Mouse (Mus musculus) midbrain, embryonic 13.5 days (tissue): ENCODE results near the gene Kcp. TPM values are rescaled to one million over a fixed set of nuclear protein-coding genes. Genes with fewer than 3 reads are reported as not detected.
A peak's percentile ranks its signal among the peaks of the same experiment; 100 is the strongest.

Experiments used
- ATAC-seq: fragments of 200-750 bp; cut with Nextera tagmentation; 2 replicates; pipeline ENCODE4 v1.8.0; 2017; ENCODE audit warnings: mild to moderate bottlenecking, moderate TSS enrichment, moderate library complexity
- H3K27ac ChIP-seq: fragments of 300-500 bp; sonication (generic); 2 replicates; pipeline ENCODE4 v1.5.1; 2015; ENCODE audit warnings: inconsistent platforms, mild to moderate bottlenecking, moderate library complexity
- H3K27me3 ChIP-seq: fragments of 300-500 bp; sonication (generic); 2 replicates; pipeline ENCODE4 v1.6.1; 2015; ENCODE audit warnings: mild to moderate bottlenecking, inconsistent platforms
- H3K36me3 ChIP-seq: fragments of 300-500 bp; sonication (generic); 2 replicates; pipeline ENCODE4 v1.6.1; 2015; ENCODE audit warnings: mild to moderate bottlenecking, inconsistent platforms
- H3K4me1 ChIP-seq: fragments of 300-500 bp; sonication (generic); replicated peaks from 2 replicates; pipeline ENCODE4 v1.6.1; 2015; ENCODE audit warnings: inconsistent platforms
- H3K4me2 ChIP-seq: fragments of 300-500 bp; sonication (generic); replicated peaks from 2 replicates; pipeline ENCODE4 v1.6.1; 2015; ENCODE audit warnings: moderate library complexity, mild to moderate bottlenecking, inconsistent platforms
- H3K4me3 ChIP-seq: fragments of 300-500 bp; sonication (generic); replicated peaks from 2 replicates; pipeline ENCODE4 v1.5.1; 2015; ENCODE audit warnings: mild to moderate bottlenecking, inconsistent platforms
- H3K9ac ChIP-seq: fragments of 300-500 bp; sonication (generic); replicated peaks from 2 replicates; pipeline ENCODE4 v1.6.1; 2015; ENCODE audit warnings: mild to moderate bottlenecking, inconsistent platforms
- H3K9me3 ChIP-seq: fragments of 300-500 bp; sonication (generic); 2 replicates; pipeline ENCODE4 v1.6.1; 2016; ENCODE audit warnings: mild to moderate bottlenecking, inconsistent platforms
- WGBS: fragments of 180-500 bp; shearing (Covaris S2); methylation state at CpG from one replicate; pipeline ENCODE4 v1.1.7; 2015; 5-methylcytosine and 5-hydroxymethylcytosine counted together
- polyA plus RNA-seq: library from polyadenylated mRNA; unstranded; fragments of >200 nt; fragmentation: Nextera tagmentation; extraction: Ambion mirVana; gene quantifications from 2 replicates; pipeline ENCODE4 v1.2.1, GENCODE M21; 2015

Gene Kcp
- polyA plus RNA-seq, 1 experiment from 2014 or later = 14.0 TPM

DNA sequence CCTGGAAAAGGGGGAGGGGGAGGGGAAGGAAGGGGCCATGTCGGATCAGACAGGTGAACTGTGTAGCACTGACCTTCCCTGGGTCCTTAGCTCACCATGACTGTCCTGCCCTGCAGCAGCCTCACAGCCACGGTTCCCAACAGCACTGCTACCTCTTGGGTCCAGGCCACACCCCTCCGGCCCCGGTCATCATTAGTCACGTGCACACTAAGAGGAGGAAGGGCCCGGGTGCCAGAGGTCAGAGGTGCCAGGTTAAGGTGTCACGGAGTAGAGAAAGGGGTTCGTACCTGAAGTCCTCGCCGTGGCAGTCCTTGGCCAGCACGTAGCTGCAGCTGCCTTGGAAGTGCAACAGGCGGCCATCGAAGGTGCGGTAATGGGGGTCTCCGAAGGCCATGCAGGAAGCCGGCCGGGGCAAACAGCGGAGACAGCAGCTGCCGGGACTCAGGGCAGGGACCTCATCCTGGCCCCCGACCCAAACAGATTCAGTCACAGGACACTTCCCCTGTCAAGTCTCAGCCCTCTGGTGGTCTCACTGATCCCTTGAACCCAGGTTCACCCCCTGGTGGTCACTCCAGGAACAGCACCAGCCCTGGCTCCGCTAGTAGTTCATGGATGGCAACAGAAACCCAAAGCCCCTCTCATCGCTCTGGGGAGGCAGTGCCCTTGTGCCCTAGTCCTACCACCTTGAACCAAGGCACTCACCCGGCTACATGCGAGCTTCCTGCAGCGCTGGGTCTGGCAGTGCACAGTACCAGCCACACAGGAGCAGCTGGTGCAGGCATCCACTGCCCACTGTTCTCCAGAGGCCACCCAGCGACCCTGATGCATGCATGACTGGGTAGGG lies 22.8 kb downstream of the Kcp start:
- 7% methylated on average over 26 of the region's 26 CpGs for WGBS
- no peak overlapping the region for H3K27ac ChIP-seq
- H3K27me3 ChIP-seq = peaks cover 18% of the 10 kb centered on the region
- H3K4me1 ChIP-seq = peaks cover 7% of the 10 kb centered on the region
- ATAC-seq = peak; percentile 72
- 0 out of 2 replicates have a peak overlapping the region, but pooled peaks have one; percentile 21 for H3K9ac ChIP-seq
- peak overlapping the region; percentile 57 for H3K4me2 ChIP-seq
- peak overlapping the region; percentile 27 for H3K4me3 ChIP-seq
- no peaks in the 10 kb centered on the region for H3K9me3 ChIP-seq
- no peaks in the 10 kb centered on the region for H3K36me3 ChIP-seq

GRCm38 (mm10) chr6:29482691-29483090 lies 25.1 kb downstream of the Kcp start:
- Histone ChIP-seq H3K9me3 (no peaks in the 10 kb centered on the region), H3K4me3 (no peak overlapping the region), H3K36me3 (no peaks in the 10 kb centered on the region), H3K4me1 (peaks cover 7% of the 10 kb centered on the region), H3K9ac (no peak overlapping the region), H3K27me3 (peaks cover 18% of the 10 kb centered on the region), H3K27ac (no peak overlapping the region), H3K4me2 (no peak overlapping the region)
- 92% methylated on average over 13 of the region's 13 CpGs for WGBS
- no peak for ATAC-seq

DNA sequence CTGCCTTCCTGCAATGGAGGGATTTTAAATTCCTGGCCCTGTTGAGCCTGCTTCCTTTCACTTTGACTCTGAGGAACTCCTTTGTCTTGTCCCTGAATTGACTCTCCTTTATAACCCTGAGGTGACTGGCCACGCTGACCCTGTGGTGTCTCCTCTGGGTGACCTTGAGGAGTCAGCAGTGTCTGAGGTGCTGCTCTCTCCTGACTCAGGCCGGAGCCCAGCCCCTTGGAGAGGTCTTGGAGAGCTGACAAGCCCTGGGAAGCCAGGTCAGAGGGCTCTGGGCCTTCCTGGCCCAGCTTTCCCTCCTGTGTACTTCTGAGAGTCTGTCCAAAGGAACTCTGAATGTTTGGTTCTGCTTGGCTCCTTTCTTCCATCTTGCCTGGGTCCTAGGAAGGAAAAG lies 33.0 kb downstream of the Kcp start:
- Histone ChIP-seq H3K27me3 (peaks cover 23% of the 10 kb centered on the region; the same call in 1 of the 2 replicates), H3K9ac (no peak overlapping the region), H3K4me2 (no peak overlapping the region), H3K27ac (no peak overlapping the region), H3K4me3 (no peak overlapping the region), H3K4me1 (peaks cover 9% of the 10 kb centered on the region), H3K9me3 (no peaks in the 10 kb centered on the region), H3K36me3 (peaks cover 23% of the 10 kb centered on the region)
- no peak for ATAC-seq
- 66% methylated on average over 2 of the region's 2 CpGs for WGBS

- Histone ChIP-seq H3K36me3 (peaks cover 24% of the 10 kb centered on the region), H3K27me3 (peaks cover 23% of the 10 kb centered on the region; the same call in 1 of the 2 replicates), H3K9ac (peak overlapping the region; percentile 44; the same call in 1 of the 2 replicates), H3K9me3 (no peaks in the 10 kb centered on the region), H3K4me1 (peaks cover 11% of the 10 kb centered on the region), H3K4me3 (peak overlapping the region; percentile 39), H3K27ac (no peak overlapping the region), H3K4me2 (peak overlapping the region; percentile 57)
- WGBS = 2% methylated on average over 32 of the region's 33 CpGs
- ATAC-seq = peak; percentile 87
These were observed 33.6 kb downstream of the Kcp start for GRCm38 (mm10) chr6:29473941-29474691.

GRCm38 (mm10) chr6:29471137-29471536 lies 36.6 kb downstream of the Kcp start, which contains the start of gene Atp6v1fnb:
TSS of gene Atp6v1fnb (plus strand) at chr6:29471437.
- Histone ChIP-seq H3K4me3 (no peak within 1 kb of the TSS), H3K36me3 (peaks cover 24% of the 10 kb centered on the region), H3K9me3 (no peaks in the 10 kb centered on the region), H3K4me2 (no peak within 1 kb of the TSS), H3K9ac (no peak within 1 kb of the TSS), H3K27ac (no peak within 1 kb of the TSS), H3K27me3 (peaks cover 14% of the 10 kb centered on the region; the same call in 1 of the 2 replicates), H3K4me1 (peaks cover 21% of the 10 kb centered on the region)
- 95% methylated on average over 4 of the region's 4 CpGs for whole genome bisulfite sequencing
- no peak for ATAC-seq

- Histone ChIP-seq H3K27ac (no peak overlapping the region), H3K4me1 (peaks cover 15% of the 10 kb centered on the region), H3K27me3 (peaks cover under 1% of the 10 kb centered on the region; the same call in 1 of the 2 replicates), H3K36me3 (peaks cover 24% of the 10 kb centered on the region), H3K4me2 (peak overlapping the region; percentile 74), H3K9me3 (no peaks in the 10 kb centered on the region), H3K4me3 (peak overlapping the region; percentile 72), H3K9ac (peak overlapping the region; percentile 80)
- no peak for ATAC-seq
- 89% methylated on average over 3 of the region's 3 CpGs for WGBS
These were observed 38.9 kb downstream of the Kcp start for GRCm38 (mm10) chr6:29468851-29469250.

- Histone ChIP-seq H3K4me2 (peak within 1 kb of the TSS; percentile 74), H3K4me3 (peak within 1 kb of the TSS; percentile 72), H3K4me1 (peaks cover 12% of the 10 kb centered on the region), H3K36me3 (peaks cover 24% of the 10 kb centered on the region), H3K9ac (peak within 1 kb of the TSS; percentile 80), H3K9me3 (no peaks in the 10 kb centered on the region), H3K27me3 (no peaks in the 10 kb centered on the region), H3K27ac (peak within 1 kb of the TSS; percentile 65; the same call in 1 of the 2 replicates)
- ATAC-seq = peak; percentile 96
- under 1% methylated on average over 39 of the region's 39 CpGs for WGBS
These were observed 40.0 kb downstream of the Kcp start, which contains the start of gene Atp6v1f for GRCm38 (mm10) chr6:29467583-29468354. TSS of gene Atp6v1f (plus strand) at chr6:29467718.

- no peak overlapping the region for H3K27ac ChIP-seq
- H3K27me3 ChIP-seq = no peaks in the 10 kb centered on the region
- H3K4me3 ChIP-seq = no peak overlapping the region
- 80% methylated on average over 3 of the region's 3 CpGs for WGBS
- no peak overlapping the region for H3K4me2 ChIP-seq
- no peak for ATAC-seq
- no peaks in the 10 kb centered on the region for H3K9me3 ChIP-seq
- H3K36me3 ChIP-seq = no peaks in the 10 kb centered on the region
- peaks cover 3% of the 10 kb centered on the region for H3K4me1 ChIP-seq
- H3K9ac ChIP-seq = no peak overlapping the region
These were observed 44.4 kb downstream of the Kcp start for GRCm38 (mm10) chr6:29463388-29463787.

DNA sequence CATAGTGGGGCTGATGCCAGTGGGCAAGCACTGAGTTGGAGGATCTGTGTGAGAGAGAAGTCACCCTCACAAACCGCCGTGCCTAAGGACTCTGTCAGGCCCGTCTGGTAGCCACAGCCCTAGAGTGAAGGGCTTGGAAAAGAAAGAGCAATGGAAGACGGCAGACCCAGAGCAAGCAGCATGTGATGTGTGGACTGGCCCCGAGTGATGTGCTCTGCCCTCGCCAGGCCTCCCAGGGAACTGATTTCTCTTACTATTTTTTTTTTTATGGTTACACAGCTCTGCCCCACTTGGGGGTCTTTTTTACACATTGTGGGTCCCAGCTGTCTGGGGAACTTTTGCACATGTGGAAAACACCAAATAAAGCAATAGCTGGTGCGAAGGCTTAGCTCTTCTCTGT lies 46.2 kb downstream of the Kcp start:
- WGBS = 59% methylated on average over 7 of the region's 7 CpGs
- ATAC-seq = no peak
- no peak overlapping the region for H3K4me3 ChIP-seq

GRCm38 (mm10) chr6:29450667-29451066 lies 57.1 kb downstream of the Kcp start:
- H3K9ac ChIP-seq = no peak overlapping the region
- peaks cover 7% of the 10 kb centered on the region; the same call in 1 of the 2 replicates for H3K36me3 ChIP-seq
- H3K27me3 ChIP-seq = no peaks in the 10 kb centered on the region
- H3K9me3 ChIP-seq = no peaks in the 10 kb centered on the region
- H3K4me3 ChIP-seq = no peak overlapping the region
- WGBS = 96% methylated on average over 6 of the region's 6 CpGs
- no peak overlapping the region for H3K27ac ChIP-seq
- no peak overlapping the region for H3K4me2 ChIP-seq
- ATAC-seq = no peak
- H3K4me1 ChIP-seq = no peaks in the 10 kb centered on the region

More for the DNA sequence above, 46.2 kb downstream of the Kcp start:
- Histone ChIP-seq H3K4me1 (no peaks in the 10 kb centered on the region), H3K36me3 (no peaks in the 10 kb centered on the region), H3K27me3 (no peaks in the 10 kb centered on the region), H3K9me3 (no peaks in the 10 kb centered on the region), H3K9ac (no peak overlapping the region), H3K27ac (no peak overlapping the region), H3K4me2 (no peak overlapping the region)

- 37% methylated on average over 4 of the region's 4 CpGs for WGBS
- H3K4me2 ChIP-seq = no peak overlapping the region
- H3K27me3 ChIP-seq = no peaks in the 10 kb centered on the region
- no peaks in the 10 kb centered on the region for H3K4me1 ChIP-seq
- H3K36me3 ChIP-seq = peaks cover 7% of the 10 kb centered on the region; the same call in 1 of the 2 replicates
- no peak overlapping the region for H3K27ac ChIP-seq
- no peak overlapping the region for H3K9ac ChIP-seq
- ATAC-seq = no peak
- no peaks in the 10 kb centered on the region for H3K9me3 ChIP-seq
- no peak overlapping the region for H3K4me3 ChIP-seq
These were observed 57.9 kb downstream of the Kcp start for GRCm38 (mm10) chr6:29449858-29450257.
